Mouse (Mus musculus): ENCODE data around the gene Bmp4. TPM values are rescaled to one million over a fixed set of nuclear protein-coding genes. Genes with fewer than 3 reads are reported as not detected.

The Bmp4 gene
- 10 to 100 TPM; 14.4 to 20.5 TPM for total RNA-seq (2021)

- intact Hi-C loops (cut with DNase I) = no loop called here
Observed at GRCm38 (mm10) chr14:46390249-46390775, at the start of gene Bmp4. Gene Bmp4, minus strand, starts transcription at chr14:46390669.

GRCm38 (mm10) chr14:46439461-46440048, 49.1 kb upstream of the Bmp4 start:
- no peak for DNase-seq
- intact Hi-C loops (cut with DNase I) = no loop called here

More at GRCm38 (mm10) chr14:46390249-46390775, at the start of gene Bmp4:
- DNase-seq = peak; percentile 57 to 62

- intact Hi-C loops (cut with DNase I) = no loop called here
- DNase-seq = no peak
Observed at GRCm38 (mm10) chr14:46436471-46437090, 46.1 kb upstream of the Bmp4 start.

- no peak for DNase-seq
- intact Hi-C loops (cut with DNase I) = no loop called here
Observed at GRCm38 (mm10) chr14:46430231-46430630, 39.8 kb upstream of the Bmp4 start.

- intact Hi-C loops (cut with DNase I) = no loop called here
- no peak for DNase-seq
Observed at GRCm38 (mm10) chr14:46427251-46427650, 36.8 kb upstream of the Bmp4 start.

GRCm38 (mm10) chr14:46421823-46422222, 31.4 kb upstream of the Bmp4 start:
- intact Hi-C loops (cut with DNase I) = no loop called here
- no peak for DNase-seq

- intact Hi-C loops (cut with DNase I) = no loop called here
- no peak for DNase-seq
Observed at GRCm38 (mm10) chr14:46419269-46419668, 28.8 kb upstream of the Bmp4 start.

GRCm38 (mm10) chr14:46418371-46419097, 28.1 kb upstream of the Bmp4 start:
- intact Hi-C loops (cut with DNase I) = no loop called here
- no peak for DNase-seq

- DNase-seq = no peak
- intact Hi-C loops (cut with DNase I) = no loop called here
Observed at GRCm38 (mm10) chr14:46412497-46413000, 22.1 kb upstream of the Bmp4 start.

GRCm38 (mm10) chr14:46410557-46411120, 20.2 kb upstream of the Bmp4 start:
- no peak for DNase-seq
- intact Hi-C loops (cut with DNase I) = no loop called here

GRCm38 (mm10) chr14:46409016-46409415, 18.5 kb upstream of the Bmp4 start:
- intact Hi-C loops (cut with DNase I) = no loop called here
- DNase-seq = peak; percentile 37 to 43

- intact Hi-C loops (cut with DNase I) = no loop called here
- no peak for DNase-seq
Observed at GRCm38 (mm10) chr14:46408319-46408718, 17.9 kb upstream of the Bmp4 start.

- DNase-seq = no peak
Observed at GRCm38 (mm10) chr14:46399925-46400324, 9.5 kb upstream of the Bmp4 start.

GRCm38 (mm10) chr14:46398091-46398695, 7.7 kb upstream of the Bmp4 start:
- intact Hi-C loops (cut with DNase I) = no loop called here
- DNase-seq = peak; percentile 29 to 30

More at GRCm38 (mm10) chr14:46399925-46400324, 9.5 kb upstream of the Bmp4 start:
- intact Hi-C loops (cut with DNase I) = no loop called here

GRCm38 (mm10) chr14:46391621-46392170, 1.2 kb upstream of the Bmp4 start:
- intact Hi-C loops (cut with DNase I) = no loop called here
- DNase-seq = no peak

- peak in 1 of 2 experiments; percentile 21 for DNase-seq
- intact Hi-C loops (cut with DNase I) = loop anchor here (2.0 to 5.0 kb wide), 4 partner anchors 147 to 397 kb away; no protein-coding TSS in a partner anchor
Observed at GRCm38 (mm10) chr14:46389438-46390248, 826 bp downstream of the Bmp4 start.

- intact Hi-C loops (cut with DNase I) = loop anchor here (1.0 to 5.0 kb wide), 5 partner anchors 146 to 396 kb away; no protein-coding TSS in a partner anchor
- DNase-seq = peak; percentile 72 to 73
Observed at GRCm38 (mm10) chr14:46388636-46389035, 1.8 kb downstream of the Bmp4 start.

- intact Hi-C loops (cut with DNase I) = loop anchor here (1.0 to 5.0 kb wide), 6 partner anchors 81 to 395 kb away; no protein-coding TSS in a partner anchor
- DNase-seq = peak; percentile 75 to 77
Observed at GRCm38 (mm10) chr14:46387821-46388481, 2.5 kb downstream of the Bmp4 start.

- DNase-seq = peak; percentile 88
- intact Hi-C loops (cut with DNase I) = loop anchor here (2.0 to 5.0 kb wide), 4 partner anchors 81 to 315 kb away; no protein-coding TSS in a partner anchor
Observed at GRCm38 (mm10) chr14:46387357-46387671, 3.2 kb downstream of the Bmp4 start.
